Mouse (Mus musculus) E14TG2a.4 (cell line): ENCODE results near the gene Rsph1.

Experiments
- CTCF ChIP-seq: conservative IDR thresholded peaks from 2 replicates; pipeline ENCODE4 v1.5.1; 2014; ENCODE audit warnings: low read length
- NANOG ChIP-seq: IDR thresholded peaks from 2 replicates; pipeline ENCODE4 v1.6.1; 2014; ENCODE audit warnings: borderline replicate concordance, low read length, mixed read lengths

DNA sequence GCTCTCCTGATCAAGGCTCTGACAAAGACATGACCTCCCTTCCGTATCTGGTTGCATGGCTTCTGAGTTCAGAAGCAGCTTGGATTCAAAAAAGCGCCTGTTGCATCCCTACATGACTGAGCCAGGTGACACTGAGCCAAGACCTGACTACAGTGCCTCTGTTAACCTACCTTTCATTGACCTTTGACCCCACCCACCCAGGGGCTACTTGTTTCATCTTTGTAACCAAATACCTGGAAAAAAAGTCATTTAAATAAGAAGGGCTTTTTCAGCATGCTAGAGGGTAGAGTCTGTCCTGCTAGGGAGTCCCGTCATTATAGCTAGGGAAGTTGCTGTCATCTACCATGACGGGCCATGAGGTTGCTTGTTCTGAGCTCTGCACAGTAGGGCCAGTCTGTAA is 26.2 kb upstream of the Rsph1 start:
- no peak for TF ChIP-seq CTCF
- TF ChIP-seq NANOG: no peak
